Mouse (Mus musculus) lung, postnatal 4 days (tissue): Measurements from ENCODE around the gene Ifi213.
"Not testable (repeated sequence)": the region's sequence is repeated elsewhere in the genome, so short reads cannot be mapped to it uniquely, and the experiment has no call there.

ENCODE experiments used
- DNase-seq, 2 experiments: peaks; one replicate each; pipeline ENCODE4 v3.0.0; 2021

Gene Ifi213

DNA sequence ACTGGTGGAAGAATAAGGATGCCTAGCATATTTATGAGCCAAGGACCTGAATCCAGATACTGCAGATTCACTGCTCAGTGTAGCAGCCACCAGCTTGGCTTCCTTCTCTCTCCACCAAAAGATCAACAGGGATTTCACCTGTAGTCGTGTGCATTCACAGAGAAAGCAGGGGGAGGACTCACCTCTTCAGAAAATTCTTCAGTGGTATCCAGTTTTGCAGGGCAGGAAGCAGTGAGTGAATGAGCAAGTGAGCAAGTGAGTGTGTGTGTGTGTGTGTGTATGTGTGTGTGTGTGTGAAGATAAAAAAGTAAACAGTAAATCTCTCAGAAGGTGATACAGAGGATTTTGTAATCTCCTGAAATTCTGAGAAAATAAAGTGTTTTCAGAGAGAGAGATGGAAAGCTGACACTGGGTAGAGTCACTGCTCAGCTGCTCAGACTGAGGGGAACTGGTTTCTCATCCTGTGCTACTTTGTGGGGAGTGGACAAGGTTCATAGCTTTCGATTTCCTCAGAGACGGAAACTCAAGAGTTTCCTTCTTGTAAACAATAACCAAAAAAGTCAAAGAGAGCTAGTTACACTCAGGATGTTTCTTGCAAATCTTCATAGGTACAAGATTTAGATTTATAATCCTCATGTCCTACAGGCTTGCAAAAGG is at the start of gene Ifi213:
Ifi213 (minus strand) TSS at position 437 of the 657 bp plus-strand sequence.
- not testable (repeated sequence) for DNase-seq

DNA sequence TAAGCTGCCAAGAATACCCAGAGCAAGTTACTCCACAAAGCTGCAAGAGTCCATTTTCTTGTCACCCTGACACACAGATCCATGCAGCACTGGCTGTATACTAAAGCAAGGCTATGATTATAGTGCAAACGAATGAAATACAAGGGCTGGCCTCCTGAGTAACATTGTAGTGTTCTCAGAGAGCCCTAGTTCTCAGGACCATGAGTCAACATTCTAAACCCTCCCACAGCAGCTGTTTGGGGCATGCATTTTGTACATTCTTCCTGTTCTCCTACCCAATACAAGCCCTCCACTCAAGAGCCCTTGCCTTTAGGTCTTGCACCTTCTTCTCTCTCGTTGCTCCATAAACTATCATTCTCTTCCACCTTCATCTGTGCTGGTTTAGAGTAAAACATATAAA is 46.3 kb upstream of the Ifi213 start:
- no peak for DNase-seq

DNA sequence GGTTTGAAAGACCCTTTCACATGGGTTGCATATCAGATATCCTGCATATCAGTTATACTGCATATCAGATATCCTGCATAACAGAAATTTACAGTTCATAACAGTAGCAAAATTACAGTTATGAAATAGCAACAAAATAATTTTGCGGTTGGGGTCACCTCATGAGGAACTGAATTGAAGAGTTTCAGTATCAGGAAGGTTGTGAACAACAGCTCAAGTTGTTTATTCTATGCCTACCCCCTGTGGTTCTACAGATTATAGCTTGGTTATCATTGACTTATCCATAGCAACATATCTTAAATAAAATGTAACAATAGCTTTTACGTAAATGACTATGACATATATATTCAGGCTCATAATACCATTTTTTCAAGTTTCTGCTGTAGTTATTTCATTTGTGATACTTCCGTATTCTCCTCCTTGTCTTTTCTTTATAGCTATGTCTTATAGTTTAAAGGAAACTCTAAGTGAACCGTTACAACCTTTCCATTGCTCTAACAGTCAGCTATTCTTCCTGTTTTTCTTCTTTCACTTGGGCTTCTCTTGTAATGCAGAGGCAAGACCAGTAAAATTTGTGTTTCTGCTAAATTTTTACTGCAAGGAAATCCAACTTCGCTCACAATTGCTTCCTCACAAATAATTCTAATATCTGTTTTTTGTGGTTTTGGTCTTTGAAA is 35.0 kb upstream of the Ifi213 start:
- DNase-seq = no peak

DNA sequence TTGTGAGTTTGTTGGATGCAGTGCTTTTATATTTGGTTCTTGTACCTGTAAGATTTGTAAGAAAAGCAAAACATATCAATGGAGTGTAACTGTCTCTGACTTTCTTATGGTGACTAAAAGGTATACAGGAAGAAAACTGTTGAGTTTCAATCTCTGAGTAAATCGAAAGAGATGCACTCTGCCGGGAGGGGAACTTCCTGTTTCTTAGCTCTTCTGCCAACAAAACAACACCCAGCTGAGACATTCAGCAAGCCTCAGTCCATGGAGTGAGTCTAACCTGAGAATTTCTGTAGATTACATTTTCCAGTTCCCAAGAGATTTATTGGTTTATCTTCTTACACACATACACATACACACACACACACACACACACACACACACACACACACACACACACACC is 31.5 kb upstream of the Ifi213 start, which contains the start of gene Ifi209:
Ifi209 (plus strand) TSS at position 296 of the 400 bp plus-strand sequence.
- DNase-seq = peak in 1 of 2 experiments; percentile 5

GRCm38 (mm10) chr1:173626686-173627085 is 27.6 kb upstream of the Ifi213 start:
- no peak for DNase-seq

- no peak for DNase-seq
Measured at GRCm38 (mm10) chr1:173624052-173624451, 25.0 kb upstream of the Ifi213 start.

- not testable (repeated sequence) for DNase-seq
Measured at GRCm38 (mm10) chr1:173622216-173622615, 23.1 kb upstream of the Ifi213 start.

DNA sequence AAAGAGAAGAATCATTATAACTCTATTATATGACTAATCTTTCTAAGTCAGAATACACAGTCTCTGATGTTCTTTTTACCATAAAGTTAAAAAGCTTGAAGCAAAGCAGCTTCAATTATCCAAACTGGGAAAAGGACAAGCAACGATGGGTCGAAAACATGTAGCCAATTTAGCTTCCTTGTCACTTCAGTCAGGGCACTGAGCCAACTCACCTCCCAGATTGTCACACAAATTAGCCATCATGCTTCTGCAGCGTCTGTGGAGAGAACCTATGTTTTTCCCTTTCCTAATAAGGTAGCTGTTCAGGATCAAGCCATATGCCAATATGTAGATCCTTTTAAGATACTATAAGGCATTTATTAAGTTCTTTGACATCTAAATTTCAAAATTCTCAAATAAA is 11.2 kb upstream of the Ifi213 start:
- DNase-seq = not testable (repeated sequence)

DNA sequence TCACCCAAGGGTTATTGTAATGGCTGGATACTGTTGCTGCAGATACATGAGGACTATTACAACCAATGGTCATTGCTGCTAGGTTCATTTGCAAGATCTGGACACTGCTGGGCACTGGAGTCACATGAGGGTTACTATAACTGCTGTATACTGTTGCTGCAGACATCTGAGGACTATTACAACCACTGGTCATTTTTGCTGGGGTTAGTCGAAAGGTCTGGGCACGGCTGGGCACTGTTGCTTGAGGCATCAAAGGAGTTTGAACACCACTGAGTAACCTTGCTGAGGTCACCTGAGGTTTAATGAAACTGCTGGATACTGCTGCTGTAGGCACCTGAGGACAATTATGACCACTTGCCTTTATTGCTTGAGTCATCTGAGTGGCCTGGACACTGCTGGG is 9.4 kb downstream of the Ifi213 start:
- DNase-seq = not testable (repeated sequence)

- DNase-seq = no peak
Measured at GRCm38 (mm10) chr1:173579921-173580585, 19.0 kb downstream of the Ifi213 start.

GRCm38 (mm10) chr1:173579079-173579478 is 20.0 kb downstream of the Ifi213 start:
- no peak for DNase-seq

DNA sequence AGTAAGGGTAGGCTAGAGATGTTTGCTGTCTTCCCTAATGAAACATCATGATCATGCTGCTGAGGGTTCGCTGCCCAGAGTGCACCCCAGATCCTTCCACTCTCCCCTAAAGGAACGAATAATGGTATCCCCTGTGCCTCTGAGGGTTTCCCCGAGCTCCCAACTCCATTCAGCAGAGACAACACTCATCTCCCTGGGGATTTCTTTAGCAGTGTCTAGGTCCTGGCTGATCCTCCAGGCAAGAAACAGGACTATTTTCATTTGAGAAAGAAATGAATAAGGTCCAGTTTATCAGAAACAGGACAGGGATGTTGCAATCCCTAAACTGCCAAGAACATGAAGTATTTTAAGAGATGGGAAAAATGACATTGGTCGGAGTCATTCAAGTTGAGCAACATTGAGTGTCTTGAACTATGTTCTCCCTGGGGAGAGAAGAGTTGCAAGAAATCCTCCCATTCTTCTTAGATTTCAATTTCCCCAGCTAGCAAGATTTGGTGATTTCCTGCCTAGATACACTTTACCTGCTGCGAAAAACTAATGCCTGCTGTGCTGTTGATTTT is 48.5 kb downstream of the Ifi213 start:
- DNase-seq = not testable (repeated sequence)

DNA sequence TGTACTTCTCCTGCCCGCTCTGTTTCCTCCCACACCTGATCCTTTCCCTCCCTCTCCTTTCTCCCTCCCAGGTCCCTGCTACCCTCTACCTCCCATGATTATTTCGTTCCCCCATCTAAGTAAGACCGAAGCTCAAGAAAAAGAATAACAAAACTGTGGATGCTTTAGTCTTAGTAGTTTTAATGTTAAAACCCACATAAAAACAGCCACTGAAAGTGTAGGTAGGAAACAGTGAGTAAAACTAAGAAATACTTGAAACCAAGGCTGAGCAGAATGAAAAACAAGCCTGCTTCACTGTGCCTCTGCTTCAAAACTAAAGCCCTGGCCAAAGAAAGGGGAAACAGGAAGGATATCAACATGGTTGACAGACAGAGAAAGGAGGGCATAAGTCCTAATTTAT is 50.3 kb downstream of the Ifi213 start:
- not testable (repeated sequence) for DNase-seq

- not testable (repeated sequence) for DNase-seq
Measured at GRCm38 (mm10) chr1:173535791-173536190, 63.3 kb downstream of the Ifi213 start, which contains the start of gene Ifi214. Gene Ifi214 (minus strand): TSS chr1:173535957.

GRCm38 (mm10) chr1:173521452-173521851 is 77.6 kb downstream of the Ifi213 start:
- no peak for DNase-seq
